In the genomic region with DNA sequence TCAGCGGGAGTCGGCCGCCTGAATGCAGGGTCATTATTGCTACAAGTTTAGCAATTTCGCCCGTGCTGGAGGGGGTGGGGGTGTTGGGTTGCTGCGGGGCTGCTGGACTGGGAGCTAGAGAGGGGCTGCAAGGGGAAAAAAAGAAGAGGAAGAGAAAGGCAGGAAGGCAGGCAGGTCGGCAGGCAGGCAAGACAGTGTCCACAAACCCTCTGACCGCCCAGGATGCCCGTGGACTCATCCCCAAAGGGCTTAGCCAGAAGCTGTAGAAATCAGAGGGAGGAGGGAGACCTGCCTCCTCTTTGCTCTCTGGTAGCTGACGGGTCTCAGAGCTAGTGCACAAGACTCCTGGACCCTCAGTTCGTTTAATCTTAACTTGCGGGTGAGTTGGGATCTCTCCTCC, we compare ENCODE assay signal across 12 mouse cellular contexts. TPM values are rescaled to one million over a fixed set of nuclear protein-coding genes. Genes with fewer than 3 reads are reported as not detected.
DNase-seq lines count a peak whose midpoint lies in the region; ATAC-seq and TF ChIP-seq lines count a peak whose summit lies in the region.
"Had no signal": no experiment of that assay in that cellular context is flagged by ENCODE, and none has a peak within 500 bp of the region (broad histone marks: within the 10 kb centered on the region; RNA-seq: fewer than 3 reads in every experiment).

No protein-coding gene starts in this region.

- H3K9ac ChIP-seq in embryonic facial prominence, embryonic 11.5 days (replicated peaks; ENCODE audit: low read length): no peak overlapping the region
- H3K9ac ChIP-seq in hindbrain, embryonic 15.5 days: no peak overlapping the region

- H3K4me1 ChIP-seq in heart, embryonic 10.5 days: peaks cover 46% of the 10 kb centered on the region
- H3K4me1 ChIP-seq in embryonic facial prominence, embryonic 11.5 days (ENCODE audit: control insufficient read depth, insufficient read depth, low read length): peaks cover 2% of the 10 kb centered on the region; the same call in 1 of the 2 replicates
- peaks cover 15% of the 10 kb centered on the region for H3K4me1 ChIP-seq in hindbrain, embryonic 15.5 days (replicated peaks)

- intact Hi-C loops in heart, postnatal 25 days (cut with DNase I): no loop called here

- H3K36me3 ChIP-seq in heart, embryonic 10.5 days: no peaks in the 10 kb centered on the region
- H3K36me3 ChIP-seq in embryonic facial prominence, embryonic 11.5 days (replicated peaks; ENCODE audit: control insufficient read depth, insufficient read depth, low read depth, low read length): no peaks in the 10 kb centered on the region
- H3K36me3 ChIP-seq in hindbrain, embryonic 15.5 days: no peaks in the 10 kb centered on the region
- H3K36me3 ChIP-seq in myocyte (ENCODE audit: control insufficient read depth, insufficient read depth): no peaks in the 10 kb centered on the region

- ATAC-seq in embryonic facial prominence, embryonic 11.5 days (replicated peaks; ENCODE audit: insufficient number of reproducible peaks, low FRiP score, low TSS enrichment, low read depth): 0 out of 2 replicates have a peak, but pooled peaks have one; percentile 9
- no peak for ATAC-seq in hindbrain, embryonic 15.5 days (ENCODE audit: low FRiP score, low read depth)

- no peaks in the 10 kb centered on the region for H3K9me3 ChIP-seq in heart, embryonic 10.5 days
- no peaks in the 10 kb centered on the region for H3K9me3 ChIP-seq in embryonic facial prominence, embryonic 11.5 days (replicated peaks; ENCODE audit: control insufficient read depth, low read length)
- H3K9me3 ChIP-seq in hindbrain, embryonic 15.5 days: no peaks in the 10 kb centered on the region

- under 1% methylated on average over 12 of the region's 12 CpGs for WGBS in heart, embryonic 10.5 days
- WGBS in embryonic facial prominence, embryonic 11.5 days: 0% methylated on average over 12 of the region's 12 CpGs
- 1% methylated on average over 11 of the region's 12 CpGs for WGBS in hindbrain, embryonic 15.5 days

- H3K27ac ChIP-seq in heart, embryonic 10.5 days: no peak overlapping the region
- no peak overlapping the region for H3K27ac ChIP-seq in embryonic facial prominence, embryonic 11.5 days (replicated peaks; ENCODE audit: low read depth, low read length)
- no peak overlapping the region for H3K27ac ChIP-seq in hindbrain, embryonic 15.5 days (replicated peaks)

- H3K27me3 ChIP-seq in heart, embryonic 10.5 days (ENCODE audit: insufficient read depth, poor library complexity, severe bottlenecking): peaks cover 100% of the 10 kb centered on the region
- H3K27me3 ChIP-seq in embryonic facial prominence, embryonic 11.5 days (ENCODE audit: control insufficient read depth, insufficient read depth, low read length): peaks cover 84% of the 10 kb centered on the region
- H3K27me3 ChIP-seq in hindbrain, embryonic 15.5 days: peaks cover 76% of the 10 kb centered on the region
- H3K27me3 ChIP-seq in myocyte (ENCODE audit: control insufficient read depth, insufficient read depth, insufficient read length): peaks cover 68% of the 10 kb centered on the region

- TF ChIP-seq POLR2A in myocyte (IDR thresholded peaks at IDR 0.05; ENCODE audit: insufficient read length, low read depth): no peak

- no peak for DNase-seq in heart, embryonic 10.5 days (ENCODE audit: low spot score)
- DNase-seq in heart, postnatal 25 days (ENCODE audit: low spot score): no peak
- DNase-seq in embryonic facial prominence, embryonic 11.5 days (ENCODE audit: low spot score): no peak
- no peak for DNase-seq in cerebellum, adult 8-10 months
- no peak for DNase-seq in urinary bladder, postnatal 36 days (ENCODE audit: low spot score in 2 of 2)
- DNase-seq in gastrocnemius, adult 18-20 months (ENCODE audit: low spot score): no peak
- DNase-seq: cerebellum, adult 9-11 months; right cerebral cortex, postnatal 14 days had no signal

- no peaks in the 10 kb centered on the region for H3K79me2 ChIP-seq in myocyte (ENCODE audit: control insufficient read depth, insufficient read depth)

- H3K4me2 ChIP-seq in embryonic facial prominence, embryonic 11.5 days (ENCODE audit: low read depth, low read length): peak overlapping the region; percentile 1; the same call in 1 of the 2 replicates
- peak overlapping the region; percentile 40 for H3K4me2 ChIP-seq in hindbrain, embryonic 15.5 days
- H3K4me2 ChIP-seq in myocyte (ENCODE audit: low read depth): peak overlapping the region; percentile 73

- peak overlapping the region; percentile 56 for H3K4me3 ChIP-seq in heart, embryonic 10.5 days
- H3K4me3 ChIP-seq in embryonic facial prominence, embryonic 11.5 days (ENCODE audit: low read depth, low read length): no peak overlapping the region; the same call in 1 of the 2 replicates
- no peak overlapping the region for H3K4me3 ChIP-seq in hindbrain, embryonic 15.5 days
- H3K4me3 ChIP-seq in myocyte: peak overlapping the region; percentile 8

- H3ac ChIP-seq in myocyte (ENCODE audit: control insufficient read depth, insufficient read length): no peak overlapping the region

TF ChIP-seq in myocyte, 11 proteins besides CTCF, POLR2A, EP300 and RAD21:
- no peak for TF ChIP-seq TCF3 (IDR thresholded peaks at IDR 0.05; ENCODE audit: insufficient read length, low read depth)
- no peak for TF ChIP-seq REST (IDR thresholded peaks at IDR 0.05; ENCODE audit: insufficient read depth, insufficient read length)
TF ChIP-seq in myocyte: peak in this region for 0.

RNA-seq across cellular contexts. Expression of a gene that starts 4.8 kb away (rescaled TPM):
- 0.55 and 2.4 TPM in 2 replicates for polyA plus RNA-seq in heart, embryonic 10.5 days (2016; fragmentation: Nextera tagmentation; extraction: Ambion mirVana)
- not detected for total RNA-seq in heart, postnatal 25 days (2021)
- polyA plus RNA-seq in embryonic facial prominence, embryonic 11.5 days (2014; fragmentation: Nextera tagmentation; extraction: Ambion mirVana): 2.0 and 2.7 TPM in 2 replicates
- polyA plus RNA-seq in hindbrain, embryonic 15.5 days (2015; fragmentation: Nextera tagmentation; extraction: Ambion mirVana): 0.21 and 1.1 TPM in 2 replicates
- not detected for polyA plus RNA-seq in myocyte (2012; fragmentation: generic; extraction: Trizol)
- not detected for total RNA-seq in gastrocnemius, adult 18-20 months (2021)
- total RNA-seq: heart, adult 18-20 months; layer of hippocampus, postnatal 10 days had no signal

RNA-seq across cellular contexts. Expression of a gene that starts 57.8 kb away (rescaled TPM):
- 9.2 and 13.7 TPM in 2 replicates for polyA plus RNA-seq in heart, embryonic 10.5 days (2016; fragmentation: Nextera tagmentation; extraction: Ambion mirVana)
- total RNA-seq in heart, postnatal 25 days (2021): 10 to 100 TPM; 19.3 to 21.6 TPM
- 9.2 and 9.7 TPM in 2 replicates for polyA plus RNA-seq in embryonic facial prominence, embryonic 11.5 days (2014; fragmentation: Nextera tagmentation; extraction: Ambion mirVana)
- 16.0 and 16.4 TPM in 2 replicates for polyA plus RNA-seq in hindbrain, embryonic 15.5 days (2015; fragmentation: Nextera tagmentation; extraction: Ambion mirVana)
- 25.5 TPM for polyA plus RNA-seq in myocyte (2012; fragmentation: generic; extraction: Trizol)
- total RNA-seq in gastrocnemius, adult 18-20 months (2021): 10 to 100 TPM; 26.2 to 34.0 TPM

Comparison
In these comparisons a context has a peak if more than half of its experiments do, and no peak if none do; other contexts are left out.
1. H3K4me3 ChIP-seq: peak in heart, embryonic 10.5 days (single experiment) and myocyte (single experiment); none in embryonic facial prominence, embryonic 11.5 days (single experiment) and hindbrain, embryonic 15.5 days (single experiment).
2. H3K4me2 ChIP-seq: peak in every context shown above with its lines; median percentile 73 in myocyte; 40 in hindbrain, embryonic 15.5 days; 1 in embryonic facial prominence, embryonic 11.5 days.